Mouse (Mus musculus) C2C12 (cell line): ENCODE measurements at regions not wholly inside any gene's neighbourhood (a gene's known extent, or its start where the extent isn't known, plus 50 kb on each side); places are given as distances from the start of the nearest gene placed in this dataset.

Experiments used
- CTCF ChIP-seq: IDR thresholded peaks from one replicate; pipeline ENCODE4 v1.5.1; 2011; ENCODE audit not compliant: control insufficient read depth, insufficient read depth, insufficient read length
- MAX ChIP-seq: IDR thresholded peaks from one replicate; pipeline ENCODE4 v1.6.1; 2011; ENCODE audit warnings: mild to moderate bottlenecking, control low read depth
- MYOD1 ChIP-seq: IDR thresholded peaks from one replicate; pipeline ENCODE4 v1.6.1; 2011; ENCODE audit warnings: low read depth; ENCODE audit not compliant: control insufficient read depth, insufficient read length
- MYOG ChIP-seq: IDR thresholded peaks from one replicate; pipeline ENCODE4 v1.6.1; 2011; ENCODE audit not compliant: control insufficient read depth, insufficient read length; ENCODE audit errors: extremely low read depth

- TF ChIP-seq CTCF, result no peak
- TF ChIP-seq MYOG, result no peak
- no peak for TF ChIP-seq MAX
- no peak for TF ChIP-seq MYOD1
Measured at GRCm38 (mm10) chr1:193543834-193544233, 173.7 kb upstream of the Camk1g start.
